Mouse (Mus musculus) kidney, postnatal 4 days (tissue): ENCODE measurements at regions not wholly inside any gene's neighbourhood (a gene's known extent, or its start where the extent isn't known, plus 50 kb on each side); places are given as distances from the start of the nearest gene placed in this dataset.

Experiments used
- DNase-seq, 2 experiments: peaks; one replicate each; pipeline ENCODE4 v3.0.0; 2021; ENCODE audit warnings: mixed read lengths in 2 of 2

DNA sequence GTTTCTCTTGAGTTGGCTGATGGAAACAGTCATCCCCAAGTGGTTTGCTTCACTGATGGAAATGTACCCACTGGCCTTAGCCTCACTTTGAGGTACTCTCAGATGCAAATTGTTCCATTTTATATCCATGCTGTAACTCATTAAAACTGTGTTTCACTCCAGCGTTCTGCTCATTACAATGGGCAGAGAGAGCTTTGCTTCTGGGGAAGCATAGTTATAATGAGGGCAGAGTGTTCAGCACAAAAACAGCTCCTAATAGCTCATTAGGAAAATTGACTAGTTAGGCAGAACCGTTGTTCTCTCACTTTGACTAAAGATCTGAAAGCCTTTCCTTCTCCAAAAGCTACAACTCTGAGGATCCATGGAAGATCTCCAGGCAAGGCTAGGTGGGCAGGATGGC, 771.2 kb downstream of the Ntrk3 start:
- DNase-seq = no peak

DNA sequence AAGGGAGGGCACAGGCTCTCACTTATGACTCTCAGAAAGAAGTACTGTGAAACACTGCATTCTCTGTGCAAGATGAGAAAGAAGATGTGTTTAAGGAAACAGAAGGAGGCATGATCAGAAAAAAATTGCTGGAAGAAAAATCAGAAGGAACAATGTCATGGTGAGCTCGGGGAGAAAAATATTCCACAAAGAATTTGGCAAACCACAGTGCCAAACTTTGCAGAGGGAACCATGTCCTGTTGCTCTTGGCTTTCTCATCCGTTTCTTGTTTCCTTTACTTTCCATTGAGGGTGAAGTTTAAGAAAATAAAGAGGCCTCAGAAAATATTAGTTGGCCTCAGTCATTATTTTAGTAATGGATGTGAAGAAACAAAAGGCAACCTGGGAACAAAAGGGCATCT, 804.4 kb downstream of the Ntrk3 start:
- DNase-seq = no peak

- DNase-seq = peak; percentile 5 to 28
These were observed 809.0 kb downstream of the Ntrk3 start for GRCm38 (mm10) chr7:77928479-77929467.

DNA sequence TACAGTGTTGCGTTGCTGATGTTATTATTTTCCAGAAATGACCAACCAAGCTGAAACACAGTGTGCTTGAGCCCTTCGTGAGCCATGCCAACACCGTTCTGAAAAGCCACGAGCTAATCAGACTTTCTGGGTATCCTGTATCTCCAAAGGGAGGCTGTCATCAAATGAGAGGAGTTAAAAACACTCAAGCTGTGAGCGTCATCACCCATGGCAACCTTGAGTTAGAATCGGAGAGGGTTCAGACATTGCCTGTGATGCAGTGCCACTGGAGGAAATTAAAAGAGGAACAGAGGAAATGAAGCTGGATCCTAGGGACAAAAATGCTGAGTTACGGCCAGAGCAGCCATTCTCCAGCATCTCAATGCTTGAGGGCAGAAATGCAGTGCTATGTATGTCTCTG, 838.6 kb downstream of the Ntrk3 start:
- DNase-seq = no peak

GRCm38 (mm10) chr7:77888543-77888942, 849.3 kb downstream of the Ntrk3 start:
- DNase-seq = no peak

DNA sequence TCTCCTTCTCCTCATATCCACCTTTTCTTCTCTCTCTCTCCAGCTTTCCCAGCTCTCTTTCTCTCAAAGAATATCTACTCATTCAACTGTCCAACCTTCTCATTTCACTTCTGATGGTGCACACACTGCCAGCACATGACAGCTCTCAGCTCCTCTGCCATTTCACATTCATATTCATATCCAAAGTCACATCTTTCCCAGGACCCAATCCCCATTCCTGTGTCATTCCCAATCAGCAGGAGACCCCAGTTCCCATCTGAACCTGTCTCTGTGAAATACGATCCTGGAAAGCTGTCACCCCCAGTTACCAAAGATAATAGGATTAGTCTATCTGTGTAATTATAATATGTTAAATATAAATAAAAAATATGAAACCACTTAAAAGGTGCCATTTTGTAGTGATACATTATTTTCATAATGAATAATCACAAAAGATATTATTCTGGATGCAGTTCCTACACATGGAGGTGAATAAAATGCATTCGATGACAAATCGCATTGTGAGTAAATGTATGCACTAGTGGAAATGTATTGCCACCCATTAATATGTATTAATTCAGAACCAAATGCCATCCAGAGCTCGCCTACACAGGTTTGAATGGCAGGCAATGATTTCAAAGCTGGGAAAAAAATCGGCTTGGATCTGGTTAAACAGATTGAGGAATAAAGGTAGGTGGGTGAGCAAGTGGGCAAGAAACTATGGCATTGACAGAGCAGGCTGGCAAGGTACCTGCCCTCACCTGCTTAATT, 855.0 kb downstream of the Ntrk3 start:
- DNase-seq = no peak

DNA sequence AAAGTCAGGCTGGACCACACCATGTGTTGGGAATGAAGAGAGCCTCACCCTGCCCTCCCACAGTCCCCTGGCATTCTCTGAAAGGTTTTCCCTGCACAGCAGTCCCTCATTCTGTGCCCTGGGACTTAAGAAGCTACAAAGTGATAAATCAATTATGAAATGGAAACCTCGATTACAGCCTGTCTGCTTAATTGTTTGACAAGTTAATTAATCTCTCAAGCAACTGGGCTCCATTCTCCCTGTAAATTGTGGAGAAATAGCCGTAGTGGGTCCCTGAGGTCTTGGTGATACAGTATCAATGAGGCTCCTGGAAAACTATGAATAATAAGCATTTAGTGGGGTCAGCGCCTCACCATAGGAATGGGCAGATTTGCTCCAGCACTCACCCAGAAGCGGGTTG, 870.3 kb downstream of the Ntrk3 start:
- no peak for DNase-seq

- no peak for DNase-seq
These were observed 876.0 kb downstream of the Ntrk3 start for GRCm38 (mm10) chr7:77861841-77862240.

DNA sequence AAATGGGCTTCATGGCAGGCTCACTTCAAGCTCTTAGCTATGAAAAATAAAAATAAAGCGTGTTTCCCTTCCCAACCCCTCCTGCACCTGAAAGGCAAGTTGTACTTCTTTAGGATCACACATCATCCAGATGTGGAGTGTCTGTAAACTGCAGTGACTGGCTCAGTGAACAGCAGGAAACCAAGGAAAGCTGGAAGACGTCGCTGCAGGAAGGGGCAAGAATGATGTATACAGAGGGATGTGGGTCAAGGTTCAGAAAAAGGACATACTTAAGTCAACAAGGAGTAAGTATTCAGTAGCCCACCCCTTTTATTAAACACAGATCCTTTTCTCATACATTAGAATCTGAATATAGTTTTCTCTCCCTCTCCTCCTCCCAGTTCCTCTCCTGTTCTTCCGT, 879.4 kb downstream of the Ntrk3 start:
- DNase-seq = no peak

DNA sequence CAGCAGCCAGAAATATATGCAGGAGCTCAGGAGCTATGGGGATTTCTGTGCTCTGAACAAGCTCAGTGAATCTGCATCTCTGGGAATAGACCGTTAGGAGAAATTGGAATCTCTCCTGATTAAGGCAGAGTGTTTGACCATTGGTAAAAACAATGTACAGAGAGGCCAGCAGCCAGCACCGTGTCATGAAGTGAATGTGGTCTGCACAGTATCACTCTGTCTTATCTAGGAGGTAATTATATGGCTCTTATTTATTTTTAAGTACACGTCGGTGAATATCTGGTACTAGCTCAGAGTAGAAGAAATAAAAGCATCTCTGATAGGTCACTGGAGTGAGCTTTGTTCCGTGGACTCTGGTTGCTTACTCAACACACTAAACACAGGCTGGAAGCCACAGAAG, 879.8 kb downstream of the Ntrk3 start:
- no peak for DNase-seq

DNA sequence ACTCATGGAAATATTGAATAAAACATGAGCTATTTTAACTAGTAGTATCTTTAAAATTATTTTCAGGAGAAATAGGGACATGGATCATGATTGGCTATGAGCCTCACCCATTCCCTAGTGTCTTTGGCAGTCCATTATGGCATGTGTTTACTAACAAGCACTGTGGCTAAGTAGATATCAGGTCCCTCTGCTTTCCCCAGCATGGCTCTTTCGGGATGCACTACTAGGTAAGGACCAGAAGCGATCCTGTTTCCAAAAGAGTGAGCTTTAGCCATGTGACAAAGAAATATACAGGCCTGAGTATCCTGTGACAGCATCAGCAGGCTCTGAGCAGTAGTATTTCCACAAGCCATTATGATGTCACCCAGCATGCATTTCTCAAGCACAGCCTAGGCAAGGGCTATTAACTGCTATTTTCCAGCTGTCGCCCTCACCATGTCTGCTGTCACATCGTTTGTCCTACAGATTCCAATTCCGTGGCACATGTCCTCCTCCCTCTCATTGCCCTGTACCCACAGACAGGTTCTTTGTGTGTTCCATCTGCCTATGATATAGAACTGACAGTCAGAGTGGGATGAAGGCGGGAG, 882.1 kb downstream of the Ntrk3 start:
- no peak for DNase-seq

GRCm38 (mm10) chr7:77855077-77855476, 882.7 kb downstream of the Ntrk3 start:
- DNase-seq = no peak

DNA sequence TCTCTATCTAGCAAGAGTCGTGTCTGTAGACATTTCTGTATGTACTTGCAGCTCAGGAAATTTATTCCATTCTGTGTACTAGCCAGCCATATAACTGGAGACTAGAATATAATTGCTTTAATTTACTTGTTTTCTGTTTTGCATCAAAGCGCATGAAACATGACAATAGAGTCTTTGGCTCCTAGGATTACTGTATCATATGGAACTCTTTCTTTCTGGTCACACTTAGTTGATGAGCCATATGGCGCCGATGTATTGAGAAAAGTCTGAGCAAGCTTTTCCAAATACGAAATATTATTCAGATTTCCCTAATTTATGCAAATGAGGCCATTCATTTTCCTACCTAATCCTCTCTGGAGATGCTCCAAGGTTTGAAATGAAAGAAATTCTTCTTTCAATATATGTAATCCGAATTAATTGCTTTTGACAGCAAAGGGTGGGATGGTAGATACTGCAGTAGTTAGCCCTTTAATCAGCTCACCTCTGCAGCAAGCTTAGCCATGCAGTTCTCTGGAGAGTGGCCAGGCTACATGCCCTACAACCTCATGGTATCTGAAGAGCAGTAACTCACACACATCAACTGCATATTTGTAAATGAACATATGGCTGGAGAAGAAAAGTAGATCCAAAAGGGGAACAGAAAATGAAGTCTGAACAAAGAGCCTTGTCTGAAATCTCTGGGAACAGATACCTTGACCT, 913.4 kb downstream of the Ntrk3 start:
- no peak for DNase-seq

GRCm38 (mm10) chr7:77812052-77812903, 925.5 kb downstream of the Ntrk3 start:
- DNase-seq = peak; percentile 14 to 23

GRCm38 (mm10) chr7:77786801-77787200, 951.0 kb downstream of the Ntrk3 start:
- DNase-seq = no peak

- peak; percentile 64 to 74 for DNase-seq
These were observed 965.9 kb downstream of the Ntrk3 start for GRCm38 (mm10) chr7:77771711-77772449.

GRCm38 (mm10) chr7:77738996-77739765, 998.6 kb downstream of the Ntrk3 start:
- DNase-seq = no peak
